ENCODE assay signal across 8 mouse cellular contexts in genomic region chr3:88551586-88551985, GRCm38 (mm10). TPM values are rescaled to one million over a fixed set of nuclear protein-coding genes. Genes with fewer than 3 reads are reported as not detected.
DNase-seq lines count a peak whose midpoint lies in the region; ATAC-seq and TF ChIP-seq lines count a peak whose summit lies in the region.

No protein-coding gene starts in this region.

- H3K4me1 ChIP-seq in heart, embryonic 14.5 days (ENCODE audit: control insufficient read depth in 2 of 2, insufficient read depth in 2 of 2, low read length in 2 of 2) = peaks cover 4 to 20% of the 10 kb centered on the region in 2 experiments
- H3K4me1 ChIP-seq in embryonic facial prominence, embryonic 10.5 days = peaks cover 50% of the 10 kb centered on the region
- H3K4me1 ChIP-seq in intestine, postnatal 0 days (replicated peaks; ENCODE audit: control insufficient read depth, insufficient read depth, low read length) = no peaks in the 10 kb centered on the region
- H3K4me1 ChIP-seq in midbrain, embryonic 13.5 days (replicated peaks) = peaks cover 39% of the 10 kb centered on the region

- H3K9ac ChIP-seq in heart, embryonic 14.5 days (ENCODE audit: low read length) = peak overlapping the region; percentile 84
- H3K9ac ChIP-seq in intestine, postnatal 0 days (ENCODE audit: low read depth, low read length) = no peak overlapping the region
- H3K9ac ChIP-seq in midbrain, embryonic 13.5 days (replicated peaks) = peak overlapping the region; percentile 77

- TF ChIP-seq CTCF in intestine, postnatal 0 days (IDR thresholded peaks at IDR 0.05; ENCODE audit: low read depth) = no peak

- H3K27ac ChIP-seq in heart, embryonic 14.5 days (replicated peaks in 1 of 2; ENCODE audit: control insufficient read depth in 1 of 2, insufficient read depth in 1 of 2, low read depth in 2 of 2, low read length in 2 of 2) = peak overlapping the region in 1 of 2 experiments; percentile 99; a peak in 1 of 4 replicates
- no peak overlapping the region for H3K27ac ChIP-seq in embryonic facial prominence, embryonic 10.5 days (replicated peaks)
- peak overlapping the region; percentile 79; the same call in 1 of the 2 replicates for H3K27ac ChIP-seq in intestine, postnatal 0 days (ENCODE audit: low read depth, low read length)
- no peak overlapping the region for H3K27ac ChIP-seq in midbrain, embryonic 13.5 days

- 84% methylated on average over 4 of the region's 4 CpGs for WGBS in heart, embryonic 14.5 days
- 88% methylated on average over 4 of the region's 4 CpGs for WGBS in embryonic facial prominence, embryonic 10.5 days
- 42% methylated on average over 4 of the region's 4 CpGs for WGBS in intestine, postnatal 0 days
- 88% methylated on average over 4 of the region's 4 CpGs for WGBS in midbrain, embryonic 13.5 days

- no peak for ATAC-seq in heart, embryonic 14.5 days (ENCODE audit: insufficient number of reproducible peaks, insufficient read depth, low FRiP score, low read depth)
- no peak for ATAC-seq in intestine, postnatal 0 days
- no peak for ATAC-seq in midbrain, embryonic 13.5 days

- H3K4me3 ChIP-seq in heart, embryonic 14.5 days (ENCODE audit: control insufficient read depth in 1 of 2, insufficient read depth in 1 of 2, low read depth in 1 of 2, low read length in 2 of 2) = peak overlapping the region in 1 of 2 experiments; percentile 95; a peak in 1 of 4 replicates
- H3K4me3 ChIP-seq in embryonic facial prominence, embryonic 10.5 days = peak overlapping the region; percentile 94
- peak overlapping the region; percentile 83 for H3K4me3 ChIP-seq in intestine, postnatal 0 days (ENCODE audit: low read depth, low read length)
- H3K4me3 ChIP-seq in midbrain, embryonic 13.5 days (replicated peaks) = peak overlapping the region; percentile 93

- H3K4me2 ChIP-seq in heart, embryonic 14.5 days (ENCODE audit: low read length) = peak overlapping the region; percentile 86
- H3K4me2 ChIP-seq in intestine, postnatal 0 days (replicated peaks; ENCODE audit: low read depth) = peak overlapping the region; percentile 93
- H3K4me2 ChIP-seq in midbrain, embryonic 13.5 days (replicated peaks) = peak overlapping the region; percentile 81

- H3K27me3 ChIP-seq in heart, embryonic 14.5 days (ENCODE audit: control insufficient read depth, insufficient read depth, low read length) = no peaks in the 10 kb centered on the region
- H3K27me3 ChIP-seq in embryonic facial prominence, embryonic 10.5 days (replicated peaks; ENCODE audit: low read depth, poor library complexity, severe bottlenecking) = no peaks in the 10 kb centered on the region
- no peaks in the 10 kb centered on the region for H3K27me3 ChIP-seq in intestine, postnatal 0 days (replicated peaks; ENCODE audit: control insufficient read depth, insufficient read depth, low read length)
- no peaks in the 10 kb centered on the region for H3K27me3 ChIP-seq in midbrain, embryonic 13.5 days

- no peaks in the 10 kb centered on the region for H3K9me3 ChIP-seq in heart, embryonic 14.5 days (ENCODE audit: control insufficient read depth, low read length)
- no peaks in the 10 kb centered on the region for H3K9me3 ChIP-seq in embryonic facial prominence, embryonic 10.5 days
- H3K9me3 ChIP-seq in intestine, postnatal 0 days (ENCODE audit: control insufficient read depth) = no peaks in the 10 kb centered on the region
- H3K9me3 ChIP-seq in midbrain, embryonic 13.5 days = no peaks in the 10 kb centered on the region

- no peak for DNase-seq in heart, adult 9 months (ENCODE audit: low spot score in 2 of 2)
- no peak for DNase-seq in embryonic facial prominence, embryonic 10.5 days (ENCODE audit: low spot score)
- DNase-seq in right cerebral cortex, adult 18-20 months = no peak
- DNase-seq in urinary bladder, adult 18-20 months (ENCODE audit: low spot score in 2 of 2) = no peak
- no peak for DNase-seq in layer of hippocampus, adult 18-20 months (ENCODE audit: low spot score in 2 of 2)

- H3K36me3 ChIP-seq in heart, embryonic 14.5 days (ENCODE audit: control insufficient read depth, insufficient read depth, low read length) = peaks cover 13% of the 10 kb centered on the region
- H3K36me3 ChIP-seq in embryonic facial prominence, embryonic 10.5 days (replicated peaks) = peaks cover 23% of the 10 kb centered on the region
- H3K36me3 ChIP-seq in intestine, postnatal 0 days (ENCODE audit: control insufficient read depth, insufficient read depth) = peaks cover 7% of the 10 kb centered on the region
- H3K36me3 ChIP-seq in midbrain, embryonic 13.5 days = peaks cover 17% of the 10 kb centered on the region

RNA-seq across cellular contexts. Expression of gene Lamtor2, which starts 1.3 kb away (rescaled TPM):
- 75.6 and 87.5 TPM in 2 replicates for polyA plus RNA-seq in heart, embryonic 14.5 days (2014; fragmentation: Nextera tagmentation; extraction: Ambion mirVana)
- polyA plus RNA-seq in embryonic facial prominence, embryonic 10.5 days (2016; fragmentation: Nextera tagmentation; extraction: Ambion mirVana) = 158 and 161 TPM in 2 replicates
- polyA plus RNA-seq in intestine, postnatal 0 days (2015; fragmentation: Nextera tagmentation; extraction: Ambion mirVana) = 171 and 183 TPM in 2 replicates
- 181 and 182 TPM in 2 replicates for polyA plus RNA-seq in midbrain, embryonic 13.5 days (2015; fragmentation: Nextera tagmentation; extraction: Ambion mirVana)
- total RNA-seq in layer of hippocampus, adult 18-20 months (2021) = 100 to 1,000 TPM; 112 to 113 TPM

RNA-seq across cellular contexts. Expression of gene Ubqln4, which starts 2.0 kb away (rescaled TPM):
- polyA plus RNA-seq in heart, embryonic 14.5 days (2014; fragmentation: Nextera tagmentation; extraction: Ambion mirVana) = 37.4 and 37.5 TPM in 2 replicates
- 68.6 and 77.9 TPM in 2 replicates for polyA plus RNA-seq in embryonic facial prominence, embryonic 10.5 days (2016; fragmentation: Nextera tagmentation; extraction: Ambion mirVana)
- 17.3 and 19.2 TPM in 2 replicates for polyA plus RNA-seq in intestine, postnatal 0 days (2015; fragmentation: Nextera tagmentation; extraction: Ambion mirVana)
- polyA plus RNA-seq in midbrain, embryonic 13.5 days (2015; fragmentation: Nextera tagmentation; extraction: Ambion mirVana) = 39.1 and 46.7 TPM in 2 replicates
- total RNA-seq in layer of hippocampus, adult 18-20 months (2021) = 100 to 1,000 TPM; 118 to 122 TPM

RNA-seq across cellular contexts. Expression of gene Rab25, which starts 3.5 kb away (rescaled TPM):
- 0.30 TPM in 1 of 2 replicates, not detected in the other for polyA plus RNA-seq in heart, embryonic 14.5 days (2014; fragmentation: Nextera tagmentation; extraction: Ambion mirVana)
- polyA plus RNA-seq in embryonic facial prominence, embryonic 10.5 days (2016; fragmentation: Nextera tagmentation; extraction: Ambion mirVana) = 4.9 and 5.8 TPM in 2 replicates
- 79.5 and 89.2 TPM in 2 replicates for polyA plus RNA-seq in intestine, postnatal 0 days (2015; fragmentation: Nextera tagmentation; extraction: Ambion mirVana)
- not detected in 2 replicates for polyA plus RNA-seq in midbrain, embryonic 13.5 days (2015; fragmentation: Nextera tagmentation; extraction: Ambion mirVana)
- not detected for total RNA-seq in layer of hippocampus, adult 18-20 months (2021)

RNA-seq across cellular contexts. Expression of gene Mex3a, which starts 19.4 kb away (rescaled TPM):
- polyA plus RNA-seq in heart, embryonic 14.5 days (2014; fragmentation: Nextera tagmentation; extraction: Ambion mirVana) = 9.0 and 11.0 TPM in 2 replicates
- 33.6 and 37.4 TPM in 2 replicates for polyA plus RNA-seq in embryonic facial prominence, embryonic 10.5 days (2016; fragmentation: Nextera tagmentation; extraction: Ambion mirVana)
- 2.8 TPM in 2 replicates for polyA plus RNA-seq in intestine, postnatal 0 days (2015; fragmentation: Nextera tagmentation; extraction: Ambion mirVana)
- 49.5 and 51.5 TPM in 2 replicates for polyA plus RNA-seq in midbrain, embryonic 13.5 days (2015; fragmentation: Nextera tagmentation; extraction: Ambion mirVana)
- 1 to 10 TPM; 2.0 to 2.2 TPM for total RNA-seq in layer of hippocampus, adult 18-20 months (2021)

RNA-seq across cellular contexts. Expression of gene Ssr2, which starts 24.1 kb away (rescaled TPM):
- 178 and 181 TPM in 2 replicates for polyA plus RNA-seq in heart, embryonic 14.5 days (2014; fragmentation: Nextera tagmentation; extraction: Ambion mirVana)
- 229 and 231 TPM in 2 replicates for polyA plus RNA-seq in embryonic facial prominence, embryonic 10.5 days (2016; fragmentation: Nextera tagmentation; extraction: Ambion mirVana)
- 249 and 268 TPM in 2 replicates for polyA plus RNA-seq in intestine, postnatal 0 days (2015; fragmentation: Nextera tagmentation; extraction: Ambion mirVana)
- 142 and 148 TPM in 2 replicates for polyA plus RNA-seq in midbrain, embryonic 13.5 days (2015; fragmentation: Nextera tagmentation; extraction: Ambion mirVana)
- 10 to 100 TPM; 91.5 to 97.2 TPM for total RNA-seq in layer of hippocampus, adult 18-20 months (2021)

Comparison
In these comparisons a context has a peak if more than half of its experiments do, and no peak if none do; other contexts are left out.
1. RNA of gene Rab25, which starts 3.5 kb away (polyA plus RNA-seq): 79.5 to 89.2 TPM in intestine, postnatal 0 days; 4.9 to 5.8 TPM in embryonic facial prominence, embryonic 10.5 days, 0.30 TPM in heart, embryonic 14.5 days and not detected in midbrain, embryonic 13.5 days; every median in the first group is over 10 times any median in the second.
2. Peak in every context shown above with its lines, with median percentiles within 50 percentile points of each other: H3K4me2 ChIP-seq.